Mouse (Mus musculus): ENCODE results near the gene Vkorc1l1. TPM values are rescaled to one million over a fixed set of nuclear protein-coding genes. Genes with fewer than 3 reads are reported as not detected.

Gene Vkorc1l1
- polyA plus RNA-seq, 1 experiment from 2014 or later, result 20.7 TPM

- Histone ChIP-seq H3K36me3 (ENCODE audit: insufficient read depth, low read length) (no peaks in the 10 kb centered on the region), H3K4me3 (replicated peaks; ENCODE audit: low read depth, low read length) (no peak overlapping the region), H3K4me1 (replicated peaks; ENCODE audit: insufficient read depth, low read length) (0 out of 2 replicates have a peak, but pooled peaks cover 4% of the 10 kb centered on the region), H3K27ac (no peak overlapping the region), H3K9ac (ENCODE audit: low read depth, low read length) (no peak overlapping the region), H3K4me2 (ENCODE audit: low read length) (no peak overlapping the region), H3K27me3 (ENCODE audit: insufficient read depth, low read length) (no peaks in the 10 kb centered on the region), H3K9me3 (replicated peaks; ENCODE audit: low read length) (no peaks in the 10 kb centered on the region)
- WGBS, result 62% methylated on average over 5 of the region's 5 CpGs
- no peak for TF ChIP-seq CTCF (IDR thresholded peaks at IDR 0.05; ENCODE audit: low read depth)
- no peak for DNase-seq (ENCODE audit: low spot score)
- no peak; the same call in 1 of the 2 replicates for ATAC-seq (replicated peaks; ENCODE audit: low FRiP score, low read depth)
Observed at GRCm38 (mm10) chr5:130027134-130027533, 85.4 kb downstream of the Vkorc1l1 start.

DNA sequence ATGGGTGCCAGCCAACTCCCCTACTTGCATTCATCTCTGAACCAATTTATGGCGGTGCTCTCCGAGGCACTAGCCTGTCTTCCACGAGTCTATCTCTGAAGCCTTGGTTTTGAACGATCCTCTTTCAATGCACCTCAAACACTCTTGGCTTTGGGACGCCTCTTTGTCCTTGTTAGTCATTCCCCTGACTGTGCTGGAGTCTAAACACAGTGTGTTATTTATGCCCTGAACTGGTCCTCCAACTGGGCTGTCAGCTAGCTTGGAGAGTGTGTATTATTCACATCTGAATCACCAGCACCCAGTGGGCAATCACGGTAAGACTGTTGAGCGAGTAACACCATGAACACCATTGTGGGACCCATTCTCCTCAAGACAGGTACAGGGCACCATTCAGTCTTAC lies 85.9 kb downstream of the Vkorc1l1 start:
- Histone ChIP-seq H3K36me3 (ENCODE audit: insufficient read depth, low read length) (no peaks in the 10 kb centered on the region), H3K4me3 (replicated peaks; ENCODE audit: low read depth, low read length) (no peak overlapping the region), H3K4me1 (replicated peaks; ENCODE audit: insufficient read depth, low read length) (0 out of 2 replicates have a peak, but pooled peaks cover 4% of the 10 kb centered on the region), H3K9ac (ENCODE audit: low read depth, low read length) (no peak overlapping the region), H3K9me3 (replicated peaks; ENCODE audit: low read length) (no peaks in the 10 kb centered on the region), H3K27me3 (ENCODE audit: insufficient read depth, low read length) (no peaks in the 10 kb centered on the region), H3K27ac (no peak overlapping the region), H3K4me2 (ENCODE audit: low read length) (no peak overlapping the region)
- ATAC-seq (replicated peaks; ENCODE audit: low FRiP score, low read depth) (no peak), DNase-seq (ENCODE audit: low spot score) (no peak)
- 88% methylated on average over 7 of the region's 7 CpGs for WGBS
- no peak for TF ChIP-seq CTCF (IDR thresholded peaks at IDR 0.05; ENCODE audit: low read depth)

- H3K9ac ChIP-seq (ENCODE audit: low read depth, low read length), result peak within 1 kb of the TSS; percentile 77
- no peak for TF ChIP-seq CTCF (IDR thresholded peaks at IDR 0.05; ENCODE audit: low read depth)
Observed at GRCm38 (mm10) chr5:130029142-130029897, 87.5 kb downstream of the Vkorc1l1 start, which contains the start of the genes Asl and Crcp. Gene Asl, minus strand, starts transcription at chr5:130029247. Gene Crcp, plus strand, starts transcription at chr5:130029290.

DNA sequence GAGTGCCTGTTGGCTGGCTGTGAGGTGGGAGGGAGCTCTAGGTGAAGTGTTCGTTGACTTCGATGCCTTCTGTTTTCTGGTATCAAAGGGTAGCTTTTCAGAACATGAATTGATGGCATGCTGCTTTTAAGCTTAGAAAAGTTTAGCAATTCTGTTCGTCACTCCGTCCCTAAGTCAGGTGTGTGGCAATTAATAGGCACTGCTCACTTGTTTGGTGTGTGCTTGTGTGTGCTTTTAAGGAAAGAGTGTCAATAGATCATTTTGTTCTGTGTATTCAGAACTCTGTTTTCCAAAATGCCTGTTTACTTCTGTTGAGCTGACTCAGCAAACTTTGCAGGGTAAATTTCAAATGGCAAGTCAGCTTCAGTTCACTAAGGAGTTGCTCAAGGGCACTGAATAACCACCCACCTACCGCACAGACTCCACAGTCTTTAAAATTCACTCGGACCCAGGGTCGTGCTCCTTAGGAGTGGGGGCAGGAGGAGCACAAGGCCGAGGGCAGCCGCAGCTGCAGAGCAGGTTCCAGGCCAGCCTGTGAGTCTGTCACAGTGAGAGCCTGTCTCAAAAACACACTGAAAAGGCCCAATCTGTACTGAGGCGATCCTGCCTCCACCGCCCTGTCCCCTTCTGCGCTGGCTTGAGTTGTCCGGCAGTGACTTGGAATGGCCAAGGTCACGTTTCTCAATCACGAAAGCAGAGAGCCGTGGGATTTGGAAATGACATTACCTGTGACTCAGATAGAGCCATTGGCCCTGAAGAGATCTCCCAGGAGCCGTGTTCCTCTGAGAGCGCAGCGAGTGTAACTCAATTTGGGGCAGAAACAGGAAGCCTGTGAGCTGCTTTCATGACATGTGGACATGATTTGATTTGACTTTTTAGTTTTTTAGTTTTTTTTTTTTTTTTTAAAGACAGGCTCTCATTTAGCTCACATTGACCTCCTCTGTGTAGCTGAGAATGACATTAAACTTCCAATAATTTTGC lies 89.9 kb downstream of the Vkorc1l1 start:
- H3K4me1 ChIP-seq (replicated peaks; ENCODE audit: insufficient read depth, low read length), result no peaks in the 10 kb centered on the region
- no peak overlapping the region for H3K9ac ChIP-seq (ENCODE audit: low read depth, low read length)
- TF ChIP-seq CTCF (IDR thresholded peaks at IDR 0.05; ENCODE audit: low read depth), result no peak
- DNase-seq (ENCODE audit: low spot score) (no peak), ATAC-seq (replicated peaks; ENCODE audit: low FRiP score, low read depth) (no peak)
- WGBS, result 93% methylated on average over 19 of the region's 19 CpGs
- H3K4me2 ChIP-seq (ENCODE audit: low read length), result no peak overlapping the region
- no peak overlapping the region for H3K4me3 ChIP-seq (replicated peaks; ENCODE audit: low read depth, low read length)
- H3K36me3 ChIP-seq (ENCODE audit: insufficient read depth, low read length), result peaks cover 3% of the 10 kb centered on the region; the same call in 1 of the 2 replicates
- H3K9me3 ChIP-seq (replicated peaks; ENCODE audit: low read length), result no peaks in the 10 kb centered on the region
- no peak overlapping the region for H3K27ac ChIP-seq
- no peaks in the 10 kb centered on the region for H3K27me3 ChIP-seq (ENCODE audit: insufficient read depth, low read length)

More at GRCm38 (mm10) chr5:130029142-130029897, 87.5 kb downstream of the Vkorc1l1 start, which contains the start of the genes Asl and Crcp:
- H3K4me1 ChIP-seq (replicated peaks; ENCODE audit: insufficient read depth, low read length), result no peaks in the 10 kb centered on the region
- 1% methylated on average over 51 of the region's 51 CpGs for WGBS
- H3K27ac ChIP-seq, result peak within 1 kb of the TSS; percentile 95
- no peaks in the 10 kb centered on the region for H3K36me3 ChIP-seq (ENCODE audit: insufficient read depth, low read length)
- peak; percentile 82 for DNase-seq (ENCODE audit: low spot score)
- peak; percentile 77 for ATAC-seq (replicated peaks; ENCODE audit: low FRiP score, low read depth)
- peak within 1 kb of the TSS; percentile 73 for H3K4me2 ChIP-seq (ENCODE audit: low read length)
- H3K4me3 ChIP-seq (replicated peaks; ENCODE audit: low read depth, low read length), result peak within 1 kb of the TSS; percentile 68
- no peaks in the 10 kb centered on the region for H3K27me3 ChIP-seq (ENCODE audit: insufficient read depth, low read length)
- H3K9me3 ChIP-seq (replicated peaks; ENCODE audit: low read length), result no peaks in the 10 kb centered on the region

DNA sequence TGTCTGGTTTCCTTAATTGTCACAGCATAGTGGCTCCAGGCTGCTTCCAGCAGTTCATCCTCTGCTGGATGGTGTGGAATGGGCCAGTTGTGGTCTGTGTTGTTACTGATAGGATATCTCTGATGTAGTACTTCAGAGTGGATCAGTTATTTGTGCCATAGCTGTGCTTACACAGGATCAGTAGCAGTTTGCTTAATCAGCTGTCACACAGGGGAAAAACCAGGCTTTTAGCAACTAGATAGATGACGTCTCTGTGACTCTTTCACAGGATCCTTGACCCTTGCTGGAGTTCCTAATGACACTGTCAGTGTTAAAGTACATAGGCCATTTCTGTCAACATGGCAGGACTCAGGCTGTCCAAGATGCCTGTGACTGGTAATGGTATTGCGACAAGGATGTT lies 92.1 kb downstream of the Vkorc1l1 start:
- H3K27ac ChIP-seq, result no peak overlapping the region
- peaks cover 11% of the 10 kb centered on the region; the same call in 1 of the 2 replicates for H3K36me3 ChIP-seq (ENCODE audit: insufficient read depth, low read length)
- WGBS, result 79% methylated on average over 2 of the region's 2 CpGs
- no peaks in the 10 kb centered on the region for H3K4me1 ChIP-seq (replicated peaks; ENCODE audit: insufficient read depth, low read length)
- H3K4me3 ChIP-seq (replicated peaks; ENCODE audit: low read depth, low read length), result no peak overlapping the region
- TF ChIP-seq CTCF (IDR thresholded peaks at IDR 0.05; ENCODE audit: low read depth), result no peak
- no peaks in the 10 kb centered on the region for H3K9me3 ChIP-seq (replicated peaks; ENCODE audit: low read length)
- no peak overlapping the region for H3K9ac ChIP-seq (ENCODE audit: low read depth, low read length)
- H3K27me3 ChIP-seq (ENCODE audit: insufficient read depth, low read length), result no peaks in the 10 kb centered on the region
- no peak overlapping the region for H3K4me2 ChIP-seq (ENCODE audit: low read length)
- ATAC-seq (replicated peaks; ENCODE audit: low FRiP score, low read depth) (no peak), DNase-seq (ENCODE audit: low spot score) (no peak)

Other genes starting within 250 kb of the Vkorc1l1 start
- 0.17 TPM in 1 of 2 replicates, not detected in the other for gene Sept14, start 233.5 kb upstream of the Vkorc1l1 start, polyA plus RNA-seq (2015; fragmentation: Nextera tagmentation; extraction: Ambion mirVana)
- 209 and 211 TPM in 2 replicates for gene Mrps17, start 226.5 kb upstream of the Vkorc1l1 start, polyA plus RNA-seq (2015; fragmentation: Nextera tagmentation; extraction: Ambion mirVana)
- 225 and 228 TPM in 2 replicates for gene Nipsnap2, start 216.9 kb upstream of the Vkorc1l1 start, polyA plus RNA-seq (2015; fragmentation: Nextera tagmentation; extraction: Ambion mirVana)
- gene Psph, start 154.5 kb upstream of the Vkorc1l1 start, polyA plus RNA-seq (2015; fragmentation: Nextera tagmentation; extraction: Ambion mirVana), result 65.8 and 66.1 TPM in 2 replicates
- gene Sumf2, start 95.0 kb upstream of the Vkorc1l1 start, polyA plus RNA-seq (2015; fragmentation: Nextera tagmentation; extraction: Ambion mirVana), result 52.1 and 55.5 TPM in 2 replicates
- gene Chchd2, start 54.5 kb upstream of the Vkorc1l1 start, polyA plus RNA-seq (2015; fragmentation: Nextera tagmentation; extraction: Ambion mirVana), result 1,323 and 1,401 TPM in 2 replicates
- gene Zbed5, start 46.2 kb upstream of the Vkorc1l1 start, polyA plus RNA-seq (2015; fragmentation: Nextera tagmentation; extraction: Ambion mirVana), result 6.1 and 6.6 TPM in 2 replicates
- gene Phkg1, start 43.4 kb upstream of the Vkorc1l1 start, polyA plus RNA-seq (2015; fragmentation: Nextera tagmentation; extraction: Ambion mirVana), result 0.05 and 0.10 TPM in 2 replicates
- 6.5 and 6.8 TPM in 2 replicates for gene Nupr1l, start 33.4 kb upstream of the Vkorc1l1 start, polyA plus RNA-seq (2015; fragmentation: Nextera tagmentation; extraction: Ambion mirVana)
- 51.2 and 52.7 TPM in 2 replicates for gene Gusb, start 61.1 kb downstream of the Vkorc1l1 start, polyA plus RNA-seq (2015; fragmentation: Nextera tagmentation; extraction: Ambion mirVana)
- 86.4 and 94.1 TPM in 2 replicates for gene Asl, start 87.3 kb downstream of the Vkorc1l1 start, polyA plus RNA-seq (2015; fragmentation: Nextera tagmentation; extraction: Ambion mirVana)
- gene Crcp, start 87.3 kb downstream of the Vkorc1l1 start, polyA plus RNA-seq (2015; fragmentation: Nextera tagmentation; extraction: Ambion mirVana), result 36.8 and 42.8 TPM in 2 replicates
- 63.9 and 66.5 TPM in 2 replicates for gene Tpst1, start 131.4 kb downstream of the Vkorc1l1 start, polyA plus RNA-seq (2015; fragmentation: Nextera tagmentation; extraction: Ambion mirVana)
- 4.0 and 4.2 TPM in 2 replicates for gene Kctd7, start 202.9 kb downstream of the Vkorc1l1 start, polyA plus RNA-seq (2015; fragmentation: Nextera tagmentation; extraction: Ambion mirVana)
- 28.1 and 31.8 TPM in 2 replicates for gene Rabgef1, start 229.8 kb downstream of the Vkorc1l1 start, polyA plus RNA-seq (2015; fragmentation: Nextera tagmentation; extraction: Ambion mirVana)

Measured in kidney, postnatal 0 days (tissue).